Mouse (Mus musculus) megakaryocyte progenitor cell, adult 5-6 weeks (primary cell): Measurements from ENCODE around the gene Il12rb1. TPM values are rescaled to one million over a fixed set of nuclear protein-coding genes. Genes with fewer than 3 reads are reported as not detected.

Experiments
- ATAC-seq: replicated peaks from 2 replicates; pipeline ENCODE4 v1.8.0; 2016; ENCODE audit warnings: mild to moderate bottlenecking, moderate TSS enrichment, inconsistent platforms; ENCODE audit not compliant: poor library complexity
- total RNA-seq, 2 experiments: library from RNA; stranded (forward) in 1 of 2; stranded (reverse) in 1 of 2; fragments of 157-497, 149-512 nt in 1 of 2; fragments of 200-1000 nt in 1 of 2; gene quantifications; 2 replicates each; pipeline versions ENCODE4 v1.2.3 to v1.2.4; 2015 to 2017

The Il12rb1 gene
- 0.07 and 0.64 TPM in 2 replicates for total RNA-seq (2015)
- 1.0 and 1.7 TPM in 2 replicates for total RNA-seq (2017)

DNA sequence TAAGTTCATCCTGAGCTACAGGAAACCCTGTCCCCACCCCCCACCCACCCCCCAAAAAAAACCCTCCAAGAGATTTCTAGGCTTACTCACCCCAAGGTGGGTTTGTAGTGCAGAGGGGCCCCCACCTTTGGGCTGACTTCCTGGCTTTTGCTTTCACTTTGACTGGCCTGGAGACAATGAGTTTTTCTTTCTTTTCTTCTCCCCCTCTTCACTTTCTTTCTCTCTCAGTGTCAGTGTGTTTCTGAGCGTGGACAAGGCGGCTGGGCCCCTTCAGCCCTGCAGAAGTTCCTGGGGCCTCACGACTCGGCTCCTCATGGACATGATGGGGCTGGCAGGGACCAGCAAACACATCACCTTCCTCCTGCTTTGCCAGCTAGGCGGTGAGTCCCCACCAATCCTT, at the start of gene Il12rb1:
Gene Il12rb1, plus strand, starts transcription at position 211 of the 400 bp plus-strand sequence.
- ATAC-seq, result no peak

- no peak for ATAC-seq
Observed at GRCm38 (mm10) chr8:70758616-70759561, 49.4 kb upstream of the Il12rb1 start.

DNA sequence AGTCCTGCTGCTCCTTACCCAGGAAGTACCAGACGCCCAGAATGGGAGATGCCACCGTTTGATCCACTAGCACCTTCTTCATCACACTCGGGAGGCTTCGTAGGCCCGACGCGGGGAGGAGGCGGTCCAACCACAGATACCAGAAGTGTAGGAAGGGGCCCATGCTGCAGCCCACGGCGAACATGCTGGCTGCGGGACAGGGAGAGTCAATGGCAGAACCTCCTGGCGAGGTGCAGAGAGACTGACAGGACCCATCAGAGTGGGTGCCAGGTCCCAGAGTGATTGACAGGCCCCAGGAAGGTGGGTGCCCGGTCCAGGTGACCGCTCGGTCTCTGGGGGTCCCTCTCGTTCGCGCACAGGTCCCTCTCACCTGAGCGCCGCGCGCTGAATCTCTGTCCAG, 47.9 kb upstream of the Il12rb1 start:
- no peak for ATAC-seq

GRCm38 (mm10) chr8:70760775-70761406, 47.4 kb upstream of the Il12rb1 start, which contains the start of gene Mpv17l2:
TSS of gene Mpv17l2 (minus strand) at chr8:70760946.
- ATAC-seq, result peak; percentile 78

GRCm38 (mm10) chr8:70762118-70762517, 46.1 kb upstream of the Il12rb1 start:
- ATAC-seq, result no peak

DNA sequence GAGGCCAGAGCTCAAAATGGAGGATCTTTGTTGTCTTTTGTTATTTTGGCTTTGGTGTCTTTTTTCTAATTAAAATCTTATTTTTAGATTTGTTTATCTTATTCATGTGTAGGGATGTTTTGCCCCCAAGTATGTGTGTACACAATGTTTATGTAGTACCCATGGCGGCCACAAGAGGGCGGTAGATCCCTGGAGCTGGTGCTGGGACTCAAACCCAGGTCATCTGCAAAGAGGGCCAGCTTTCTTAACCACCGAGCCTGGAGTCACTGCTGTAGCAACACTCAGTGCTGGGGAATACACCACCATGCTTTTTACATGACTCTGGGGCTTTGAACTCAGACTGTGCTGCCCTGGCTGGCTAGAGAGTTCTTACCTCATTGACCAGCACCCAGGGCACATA, 44.9 kb upstream of the Il12rb1 start:
- ATAC-seq, result 0 out of 2 replicates have a peak, but pooled peaks have one; percentile 5

GRCm38 (mm10) chr8:70764026-70764425, 44.2 kb upstream of the Il12rb1 start:
- ATAC-seq, result peak; percentile 18

DNA sequence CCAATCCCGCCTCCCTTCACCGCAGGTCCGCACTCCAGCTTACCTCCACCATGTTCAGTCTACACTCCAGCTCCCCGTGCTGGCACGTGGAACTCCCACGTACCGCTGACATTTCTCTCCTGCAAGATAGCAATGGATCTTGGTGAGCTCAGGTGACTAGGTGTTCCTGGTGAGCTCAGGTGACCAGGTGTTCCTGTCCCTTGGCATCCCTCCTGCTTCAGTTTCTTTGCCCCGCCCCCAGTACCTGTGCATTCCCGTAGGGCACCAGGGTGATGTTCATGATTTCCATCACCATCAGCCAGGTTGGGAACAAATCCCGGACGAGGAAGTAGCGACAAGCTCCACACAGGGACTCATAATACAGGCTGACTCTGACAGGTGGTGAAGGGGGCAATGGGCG, 43.6 kb upstream of the Il12rb1 start:
- no peak for ATAC-seq

DNA sequence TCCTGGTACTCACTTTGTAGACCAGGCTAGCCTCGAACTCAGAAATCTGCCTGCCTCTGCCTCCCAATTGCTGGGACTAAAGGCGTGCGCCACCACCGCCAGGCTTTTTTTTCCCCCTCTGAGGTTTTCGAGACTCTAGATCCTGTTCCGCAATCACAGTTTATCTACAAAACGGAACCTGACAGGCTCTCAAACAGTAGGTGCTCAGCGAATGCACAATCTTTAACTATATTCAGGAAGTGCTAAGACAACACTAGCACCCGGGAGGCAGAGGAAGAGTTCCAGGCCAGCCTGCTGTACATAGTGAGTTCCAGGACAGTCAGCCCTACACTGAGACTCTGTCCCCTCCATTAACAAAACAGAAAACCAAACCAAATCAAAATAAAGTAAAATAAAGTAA, 42.9 kb upstream of the Il12rb1 start:
- ATAC-seq, result no peak

DNA sequence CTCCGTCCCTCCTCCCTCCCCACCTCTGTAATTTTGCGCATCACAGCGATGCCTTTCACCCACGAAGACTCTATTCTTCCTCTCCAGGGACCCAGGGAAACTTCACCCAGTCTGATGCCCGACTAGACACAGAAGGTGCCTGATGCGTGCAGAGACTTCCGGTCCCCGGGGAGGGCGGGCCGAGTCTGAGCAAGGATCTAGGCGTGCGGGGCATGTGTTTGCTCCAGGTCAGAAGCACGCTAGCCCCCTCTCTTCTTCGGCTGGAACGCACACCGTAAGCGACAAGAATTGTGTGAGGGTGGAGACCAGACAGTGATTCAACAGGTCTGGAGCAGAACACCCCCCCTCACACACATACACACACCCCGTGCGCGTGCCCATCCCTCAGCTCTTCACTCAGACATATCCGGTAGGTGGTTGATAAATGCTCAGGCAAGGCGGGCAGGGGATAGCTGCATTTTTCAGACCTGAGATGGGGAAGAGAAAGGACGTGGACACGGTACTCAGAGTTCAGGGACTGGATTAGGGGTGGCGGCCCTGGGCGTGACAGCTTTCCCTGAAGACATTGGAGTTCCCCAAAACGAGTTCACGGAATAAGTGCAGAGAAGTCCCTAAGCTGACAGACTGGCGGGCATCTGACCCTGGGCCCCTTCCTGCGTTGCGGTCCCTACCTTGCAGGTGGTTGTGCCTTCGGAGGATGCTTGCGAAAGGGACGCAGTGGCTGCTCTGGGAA, 42.2 kb upstream of the Il12rb1 start:
- ATAC-seq, result no peak

- ATAC-seq, result 0 out of 2 replicates have a peak, but pooled peaks have one; percentile 15
Observed at GRCm38 (mm10) chr8:70766571-70767440, 41.4 kb upstream of the Il12rb1 start.

GRCm38 (mm10) chr8:70767503-70767902, 40.7 kb upstream of the Il12rb1 start:
- ATAC-seq, result no peak

GRCm38 (mm10) chr8:70768231-70768776, 39.9 kb upstream of the Il12rb1 start:
- ATAC-seq, result no peak

DNA sequence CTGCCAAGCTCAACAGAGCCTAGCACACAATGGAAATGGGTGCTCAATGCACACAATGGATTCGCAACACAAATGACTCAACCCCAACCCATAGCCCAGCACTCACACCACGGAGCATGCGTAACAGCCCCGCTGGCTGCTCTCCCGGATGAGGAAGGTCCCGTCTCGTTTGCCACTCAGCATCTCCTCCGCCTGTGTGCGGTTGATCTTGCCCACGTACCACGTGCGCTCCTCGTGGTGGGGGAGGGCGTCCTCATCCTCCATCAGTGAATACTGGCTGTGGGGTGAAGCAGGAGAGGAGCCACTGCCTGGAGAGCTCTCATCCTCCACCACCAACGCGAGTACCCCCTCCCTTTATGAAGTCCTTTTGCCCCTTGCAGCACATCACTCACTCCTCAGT, 39.3 kb upstream of the Il12rb1 start:
- no peak for ATAC-seq

- peak; percentile 79 for ATAC-seq
Observed at GRCm38 (mm10) chr8:70769359-70769758, 38.9 kb upstream of the Il12rb1 start.

DNA sequence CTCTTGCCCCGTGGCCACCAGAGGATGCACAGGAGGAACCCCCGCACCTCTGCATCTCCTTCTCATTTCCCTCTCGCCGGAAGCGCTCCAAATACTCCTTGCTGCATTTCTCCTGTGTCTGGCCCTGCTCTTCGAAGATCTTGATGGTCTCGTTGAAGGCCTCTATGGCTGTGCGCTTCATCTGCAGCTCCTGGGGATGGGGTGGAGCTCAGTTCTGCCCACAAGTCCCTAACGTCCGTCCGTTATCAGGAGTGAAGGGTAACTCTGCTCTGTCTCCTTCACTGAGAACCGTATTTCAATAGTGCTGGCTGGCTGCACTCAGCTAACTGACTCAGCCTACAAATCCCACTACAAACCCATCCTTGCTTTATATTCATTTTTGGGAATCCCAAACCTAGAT, 38.4 kb upstream of the Il12rb1 start:
- ATAC-seq, result 0 out of 2 replicates have a peak, but pooled peaks have one; percentile 12

DNA sequence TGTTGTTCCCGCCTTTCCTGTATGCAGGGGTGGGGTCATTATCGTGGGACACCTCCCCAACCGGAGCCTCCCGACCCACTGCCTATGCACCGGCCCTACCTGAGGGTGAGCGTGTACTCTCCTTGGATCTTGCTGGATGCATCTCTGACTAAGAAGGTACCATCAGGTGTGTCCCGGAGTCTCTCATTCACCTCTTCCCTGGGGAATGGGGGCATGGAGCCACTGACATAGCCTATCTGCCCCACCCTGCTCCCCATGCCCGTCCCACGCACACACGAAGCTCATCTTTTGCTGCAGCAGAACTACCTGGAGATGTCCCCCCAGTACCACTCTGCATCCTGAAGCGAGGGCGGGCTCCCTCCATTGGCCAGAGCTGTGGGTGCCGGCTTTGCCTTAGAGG, 37.5 kb upstream of the Il12rb1 start:
- no peak for ATAC-seq

DNA sequence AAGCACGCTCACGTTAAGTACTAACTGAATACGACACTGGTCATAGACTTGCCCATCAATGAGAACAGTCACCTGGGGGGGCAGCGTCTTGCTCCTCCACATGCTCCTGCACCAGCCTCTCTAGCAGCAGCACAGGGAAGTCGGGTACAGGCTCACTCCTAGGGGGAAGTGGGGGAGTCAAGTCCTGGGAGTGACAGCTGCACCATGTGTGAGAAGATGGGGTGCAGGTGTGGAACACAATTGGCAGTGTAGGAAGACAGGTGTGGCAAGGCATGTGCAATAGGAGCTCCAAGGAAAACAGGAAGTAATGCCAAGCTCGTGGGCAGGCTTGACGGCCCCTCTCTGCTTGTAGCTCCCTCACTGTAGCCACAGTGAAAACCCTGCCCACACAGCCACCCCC, 37.0 kb upstream of the Il12rb1 start:
- ATAC-seq, result no peak

- ATAC-seq, result no peak
Observed at GRCm38 (mm10) chr8:70772075-70772474, 36.2 kb upstream of the Il12rb1 start.

- no peak for ATAC-seq
Observed at GRCm38 (mm10) chr8:70772890-70773289, 35.4 kb upstream of the Il12rb1 start.
